Mouse (Mus musculus): ENCODE measurements at regions not wholly inside any gene's neighbourhood (a gene's known extent, or its start where the extent isn't known, plus 50 kb on each side); places are given as distances from the start of the nearest gene placed in this dataset.

- no peak overlapping the region for H3K4me3 ChIP-seq (replicated peaks)
- H3K36me3 ChIP-seq (replicated peaks) = no peaks in the 10 kb centered on the region
- H3K4me1 ChIP-seq = no peaks in the 10 kb centered on the region
- H3K9ac ChIP-seq = no peak overlapping the region
- no peak overlapping the region for H3K4me2 ChIP-seq
- H3K27me3 ChIP-seq = no peaks in the 10 kb centered on the region
- H3K27ac ChIP-seq = no peak overlapping the region
- ATAC-seq (ENCODE audit: low FRiP score) = no peak
- H3K9me3 ChIP-seq = no peaks in the 10 kb centered on the region
Measured at GRCm38 (mm10) chr11:37735992-37736391, 500.2 kb upstream of the Tenm2 start.

GRCm38 (mm10) chr11:37735501-37735900, 499.7 kb upstream of the Tenm2 start:
- Histone ChIP-seq H3K4me3 (replicated peaks) (no peak overlapping the region), H3K9me3 (no peaks in the 10 kb centered on the region), H3K27ac (no peak overlapping the region), H3K9ac (no peak overlapping the region), H3K4me1 (no peaks in the 10 kb centered on the region), H3K27me3 (no peaks in the 10 kb centered on the region), H3K36me3 (replicated peaks) (no peaks in the 10 kb centered on the region), H3K4me2 (no peak overlapping the region)
- 79% methylated on average over 2 of the region's 2 CpGs for WGBS
- no peak for ATAC-seq (ENCODE audit: low FRiP score)

- Histone ChIP-seq H3K9me3 (no peaks in the 10 kb centered on the region), H3K27me3 (no peaks in the 10 kb centered on the region), H3K36me3 (replicated peaks) (no peaks in the 10 kb centered on the region), H3K9ac (no peak overlapping the region), H3K4me1 (no peaks in the 10 kb centered on the region), H3K4me3 (replicated peaks) (no peak overlapping the region), H3K4me2 (no peak overlapping the region), H3K27ac (no peak overlapping the region)
- ATAC-seq (ENCODE audit: low FRiP score) = no peak
- 82% methylated on average over 2 of the region's 2 CpGs for WGBS
Measured at GRCm38 (mm10) chr11:37696981-37697380, 461.2 kb upstream of the Tenm2 start.

- H3K9ac ChIP-seq = no peak overlapping the region
- ATAC-seq (ENCODE audit: low FRiP score) = peak; percentile 65
- peaks cover 4% of the 10 kb centered on the region; the same call in 1 of the 2 replicates for H3K4me1 ChIP-seq
- H3K9me3 ChIP-seq = no peaks in the 10 kb centered on the region
- no peak overlapping the region for H3K4me3 ChIP-seq (replicated peaks)
- H3K4me2 ChIP-seq = no peak overlapping the region
- no peaks in the 10 kb centered on the region for H3K27me3 ChIP-seq
- 4% methylated on average over 1 of the region's 1 CpGs for WGBS
- no peak overlapping the region for H3K27ac ChIP-seq
- no peaks in the 10 kb centered on the region for H3K36me3 ChIP-seq (replicated peaks)
Measured at GRCm38 (mm10) chr11:37678484-37679193, 442.9 kb upstream of the Tenm2 start.

- Histone ChIP-seq H3K27ac (no peak overlapping the region), H3K9me3 (no peaks in the 10 kb centered on the region), H3K4me1 (0 out of 2 replicates have a peak, but pooled peaks cover 4% of the 10 kb centered on the region), H3K36me3 (replicated peaks) (no peaks in the 10 kb centered on the region), H3K4me3 (replicated peaks) (no peak overlapping the region), H3K9ac (no peak overlapping the region), H3K27me3 (no peaks in the 10 kb centered on the region), H3K4me2 (no peak overlapping the region)
- ATAC-seq (ENCODE audit: low FRiP score) = no peak
- 28% methylated on average over 3 of the region's 3 CpGs for WGBS
Measured at GRCm38 (mm10) chr11:37671320-37671719, 435.6 kb upstream of the Tenm2 start.

- Histone ChIP-seq H3K36me3 (replicated peaks) (no peaks in the 10 kb centered on the region), H3K27me3 (no peaks in the 10 kb centered on the region), H3K27ac (no peak overlapping the region), H3K4me2 (no peak overlapping the region), H3K4me3 (replicated peaks) (no peak overlapping the region), H3K9me3 (no peaks in the 10 kb centered on the region), H3K9ac (no peak overlapping the region), H3K4me1 (0 out of 2 replicates have a peak, but pooled peaks cover 4% of the 10 kb centered on the region)
- no peak for ATAC-seq (ENCODE audit: low FRiP score)
- 76% methylated on average over 1 of the region's 1 CpGs for WGBS
Measured at GRCm38 (mm10) chr11:37666925-37667324, 431.2 kb upstream of the Tenm2 start.

- 68% methylated on average over 11 of the region's 11 CpGs for WGBS
- no peak overlapping the region for H3K4me2 ChIP-seq
- no peaks in the 10 kb centered on the region for H3K27me3 ChIP-seq
- H3K9ac ChIP-seq = no peak overlapping the region
- no peaks in the 10 kb centered on the region for H3K9me3 ChIP-seq
- no peak overlapping the region for H3K27ac ChIP-seq
- H3K36me3 ChIP-seq (replicated peaks) = no peaks in the 10 kb centered on the region
- peak; percentile 68 for ATAC-seq (ENCODE audit: low FRiP score)
- no peak overlapping the region for H3K4me3 ChIP-seq (replicated peaks)
- no peaks in the 10 kb centered on the region for H3K4me1 ChIP-seq
Measured at GRCm38 (mm10) chr11:37650095-37650494, 414.3 kb upstream of the Tenm2 start.

- no peaks in the 10 kb centered on the region for H3K36me3 ChIP-seq (replicated peaks)
- H3K9ac ChIP-seq = no peak overlapping the region
- H3K27me3 ChIP-seq = no peaks in the 10 kb centered on the region
- no peak overlapping the region for H3K4me3 ChIP-seq (replicated peaks)
- no peaks in the 10 kb centered on the region for H3K9me3 ChIP-seq
- 74% methylated on average over 2 of the region's 2 CpGs for WGBS
- H3K4me2 ChIP-seq = no peak overlapping the region
- no peak for ATAC-seq (ENCODE audit: low FRiP score)
- no peak overlapping the region for H3K27ac ChIP-seq
- H3K4me1 ChIP-seq = no peaks in the 10 kb centered on the region
Measured at GRCm38 (mm10) chr11:37623290-37623689, 387.5 kb upstream of the Tenm2 start.

GRCm38 (mm10) chr11:37600533-37600932, 364.8 kb upstream of the Tenm2 start:
- Histone ChIP-seq H3K27me3 (no peaks in the 10 kb centered on the region), H3K9ac (no peak overlapping the region), H3K4me2 (no peak overlapping the region), H3K9me3 (no peaks in the 10 kb centered on the region), H3K4me3 (replicated peaks) (no peak overlapping the region), H3K36me3 (replicated peaks) (no peaks in the 10 kb centered on the region), H3K4me1 (peaks cover 5% of the 10 kb centered on the region), H3K27ac (no peak overlapping the region)
- ATAC-seq (ENCODE audit: low FRiP score) = no peak; the same call in 1 of the 2 replicates
- 50% methylated on average over 1 of the region's 1 CpGs for WGBS

- H3K27ac ChIP-seq = no peak overlapping the region
- 60% methylated on average over 2 of the region's 2 CpGs for whole genome bisulfite sequencing
Measured at GRCm38 (mm10) chr11:37582236-37582635, 346.5 kb upstream of the Tenm2 start.

GRCm38 (mm10) chr11:37533624-37534023, 297.9 kb upstream of the Tenm2 start:
- H3K4me2 ChIP-seq = no peak overlapping the region
- H3K27me3 ChIP-seq = no peaks in the 10 kb centered on the region
- peaks cover 4% of the 10 kb centered on the region for H3K4me1 ChIP-seq
- H3K4me3 ChIP-seq (replicated peaks) = no peak overlapping the region
- no peak overlapping the region for H3K27ac ChIP-seq
- H3K9ac ChIP-seq = no peak overlapping the region
- H3K36me3 ChIP-seq (replicated peaks) = no peaks in the 10 kb centered on the region
- H3K9me3 ChIP-seq = no peaks in the 10 kb centered on the region
- ATAC-seq (ENCODE audit: low FRiP score) = no peak
- WGBS = 48% methylated on average over 2 of the region's 2 CpGs

More at GRCm38 (mm10) chr11:37582236-37582635, 346.5 kb upstream of the Tenm2 start:
- H3K4me1 ChIP-seq = no peaks in the 10 kb centered on the region
- H3K4me2 ChIP-seq = no peak overlapping the region
- H3K9ac ChIP-seq = no peak overlapping the region
- no peaks in the 10 kb centered on the region for H3K9me3 ChIP-seq
- no peaks in the 10 kb centered on the region for H3K27me3 ChIP-seq
- H3K36me3 ChIP-seq (replicated peaks) = no peaks in the 10 kb centered on the region
- H3K4me3 ChIP-seq (replicated peaks) = no peak overlapping the region
- ATAC-seq (ENCODE audit: low FRiP score) = no peak

- no peaks in the 10 kb centered on the region for H3K9me3 ChIP-seq
- H3K27me3 ChIP-seq = no peaks in the 10 kb centered on the region
- 53% methylated on average over 2 of the region's 2 CpGs for WGBS
- H3K4me1 ChIP-seq = peaks cover 10% of the 10 kb centered on the region
- H3K9ac ChIP-seq = no peak overlapping the region
- no peaks in the 10 kb centered on the region for H3K36me3 ChIP-seq (replicated peaks)
- no peak overlapping the region for H3K4me2 ChIP-seq
- no peak overlapping the region for H3K27ac ChIP-seq
- no peak overlapping the region for H3K4me3 ChIP-seq (replicated peaks)
- no peak for ATAC-seq (ENCODE audit: low FRiP score)
Measured at GRCm38 (mm10) chr11:37532476-37532875, 296.7 kb upstream of the Tenm2 start.

- H3K4me2 ChIP-seq = no peak overlapping the region
- no peak overlapping the region for H3K9ac ChIP-seq
- no peaks in the 10 kb centered on the region for H3K9me3 ChIP-seq
- H3K36me3 ChIP-seq (replicated peaks) = no peaks in the 10 kb centered on the region
- H3K4me1 ChIP-seq = peaks cover 11% of the 10 kb centered on the region
- H3K27me3 ChIP-seq = no peaks in the 10 kb centered on the region
- H3K27ac ChIP-seq = no peak overlapping the region
- no peak for ATAC-seq (ENCODE audit: low FRiP score)
- 12% methylated on average over 3 of the region's 3 CpGs for WGBS
- H3K4me3 ChIP-seq (replicated peaks) = no peak overlapping the region
Measured at GRCm38 (mm10) chr11:37498463-37499015, 262.8 kb upstream of the Tenm2 start.
